9 mouse cellular contexts compared by ENCODE assay signal in the genomic region with DNA sequence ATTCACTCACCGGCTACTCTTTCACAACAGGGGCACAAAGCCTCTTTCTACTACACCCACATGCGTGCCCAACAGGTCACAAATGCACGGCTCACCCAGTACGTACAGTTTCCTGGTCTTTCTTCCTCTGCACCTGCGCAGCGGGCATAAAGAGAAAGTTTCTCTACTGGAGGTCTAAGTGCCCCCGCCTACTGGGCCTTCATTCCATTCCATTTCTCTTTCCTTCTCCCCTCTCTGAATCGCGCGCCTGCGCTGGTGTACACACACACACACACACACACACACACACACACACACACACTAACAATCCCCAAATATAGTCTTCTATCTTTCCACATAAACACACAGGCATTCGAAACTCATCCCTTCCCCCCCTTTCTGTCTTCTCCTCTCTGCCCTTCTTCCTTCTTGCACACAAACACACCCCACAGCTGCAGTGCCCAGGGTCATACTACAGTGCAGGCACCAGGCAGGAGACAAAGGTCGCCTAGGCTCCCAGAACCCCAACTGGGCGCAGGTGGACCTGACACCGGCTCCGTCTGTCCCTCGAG. TPM values are rescaled to one million over a fixed set of nuclear protein-coding genes. Genes with fewer than 3 reads are reported as not detected.
DNase-seq lines count a peak whose midpoint lies in the region; ATAC-seq and TF ChIP-seq lines count a peak whose summit lies in the region.
"Had no signal": no experiment of that assay in that cellular context is flagged by ENCODE, and none has a peak within 500 bp of the region (broad histone marks: within the 10 kb centered on the region; RNA-seq: fewer than 3 reads in every experiment).

No protein-coding gene starts in this region.

- H3K27me3 ChIP-seq in ES-Bruce4 (ENCODE audit: control insufficient read depth, insufficient read depth, low read length, poor library complexity, severe bottlenecking) = no peaks in the 10 kb centered on the region
- H3K27me3 ChIP-seq in forebrain, embryonic 13.5 days = no peaks in the 10 kb centered on the region
- H3K27me3 ChIP-seq in stomach, postnatal 0 days (ENCODE audit: control insufficient read depth, insufficient read depth, low read length) = no peaks in the 10 kb centered on the region

- WGBS in forebrain, embryonic 13.5 days = 8% methylated on average over 17 of the region's 17 CpGs
- 6% methylated on average over 16 of the region's 17 CpGs for whole genome bisulfite sequencing in stomach, postnatal 0 days

- no peak for TF ChIP-seq EP300 in ES-Bruce4 (IDR thresholded peaks at IDR 0.05; ENCODE audit: insufficient read depth, low read depth, low read length)
- TF ChIP-seq EP300 in stomach, postnatal 0 days (optimal IDR thresholded peaks at IDR 0.05) = no peak

- no peaks in the 10 kb centered on the region for H3K4me1 ChIP-seq in ES-Bruce4 (ENCODE audit: control insufficient read depth, insufficient read depth, low read length)
- peaks cover 48% of the 10 kb centered on the region for H3K4me1 ChIP-seq in forebrain, embryonic 13.5 days
- H3K4me1 ChIP-seq in stomach, postnatal 0 days (replicated peaks; ENCODE audit: control insufficient read depth, insufficient read depth) = peaks cover 11% of the 10 kb centered on the region

- H3K36me3 ChIP-seq in ES-Bruce4 (ENCODE audit: control insufficient read depth, insufficient read depth, low read length, poor library complexity, severe bottlenecking) = no peaks in the 10 kb centered on the region
- H3K36me3 ChIP-seq in forebrain, embryonic 13.5 days (ENCODE audit: poor library complexity, severe bottlenecking) = no peaks in the 10 kb centered on the region
- no peaks in the 10 kb centered on the region for H3K36me3 ChIP-seq in stomach, postnatal 0 days (ENCODE audit: control insufficient read depth, insufficient read depth, low read length)
- H3K36me3 ChIP-seq: G1E had no signal

- H3K9ac ChIP-seq in ES-Bruce4 (ENCODE audit: low read depth, poor library complexity, severe bottlenecking) = peak overlapping the region; percentile 66
- peak overlapping the region; percentile 56 for H3K9ac ChIP-seq in forebrain, embryonic 13.5 days
- H3K9ac ChIP-seq in stomach, postnatal 0 days (ENCODE audit: low read length) = peak overlapping the region; percentile 82

- no peak for TF ChIP-seq POLR2A in ES-Bruce4 (IDR thresholded peaks at IDR 0.05; ENCODE audit: insufficient read depth, low read length)

- peak overlapping the region; percentile 74 for H3K4me3 ChIP-seq in ES-Bruce4 (ENCODE audit: low read depth, low read length)
- peak overlapping the region; percentile 80 for H3K4me3 ChIP-seq in forebrain, embryonic 13.5 days
- H3K4me3 ChIP-seq in stomach, postnatal 0 days (ENCODE audit: low read depth, low read length) = peak overlapping the region; percentile 80

- no peak for TF ChIP-seq CTCF in ES-Bruce4 (IDR thresholded peaks at IDR 0.05; ENCODE audit: low read depth, low read length)
- TF ChIP-seq CTCF in stomach, postnatal 0 days (IDR thresholded peaks at IDR 0.05; ENCODE audit: low read depth) = no peak

- peak; percentile 41 for DNase-seq in embryo, embryonic 10 days (ENCODE audit: low spot score)
- no peak for DNase-seq in embryo, embryonic 9.5 days (ENCODE audit: extremely low spot score)
- DNase-seq in kidney, postnatal 25 days = peak; percentile 46 to 62
- peak; percentile 70 for DNase-seq in stomach, postnatal 0 days (ENCODE audit: low spot score)
- DNase-seq in yolk sac, embryonic 10.5 days (ENCODE audit: low spot score) = no peak

- peak; percentile 70 for ATAC-seq in forebrain, embryonic 13.5 days
- ATAC-seq in megakaryocyte progenitor cell, adult 5-6 weeks (replicated peaks; ENCODE audit: poor library complexity) = peak; percentile 59
- ATAC-seq in stomach, postnatal 0 days (ENCODE audit: low FRiP score, low TSS enrichment) = peak; percentile 77

- H3K4me2 ChIP-seq in forebrain, embryonic 13.5 days = peak overlapping the region; percentile 87
- H3K4me2 ChIP-seq in stomach, postnatal 0 days (replicated peaks; ENCODE audit: low read depth) = peak overlapping the region; percentile 72

- no peak overlapping the region for H3K27ac ChIP-seq in ES-Bruce4 (ENCODE audit: insufficient read depth, low read length)
- H3K27ac ChIP-seq in forebrain, embryonic 13.5 days = peak overlapping the region; percentile 40; the same call in 1 of the 2 replicates
- H3K27ac ChIP-seq in stomach, postnatal 0 days (replicated peaks) = peak overlapping the region; percentile 85

- no peaks in the 10 kb centered on the region for H3K9me3 ChIP-seq in ES-Bruce4 (replicated peaks; ENCODE audit: control insufficient read depth, insufficient read depth, low read length, poor library complexity, severe bottlenecking)
- H3K9me3 ChIP-seq in forebrain, embryonic 13.5 days (replicated peaks) = no peaks in the 10 kb centered on the region
- no peaks in the 10 kb centered on the region for H3K9me3 ChIP-seq in stomach, postnatal 0 days (ENCODE audit: control insufficient read depth, low read length)
- H3K9me3 ChIP-seq: G1E had no signal

RNA-seq across cellular contexts. Expression of a gene that starts 0.5 kb away (rescaled TPM):
- polyA plus RNA-seq in ES-Bruce4 (2011; ENCODE audit: insufficient read depth, insufficient read length, low read depth, missing spikeins) = 28.3 and 35.5 TPM in 2 replicates
- 10.8 and 12.9 TPM in 2 replicates for polyA plus RNA-seq in forebrain, embryonic 13.5 days (2015; fragmentation: Nextera tagmentation; extraction: Ambion mirVana)
- total RNA-seq in megakaryocyte progenitor cell, adult 5-6 weeks (2015) = 6.2 and 7.3 TPM in 2 replicates
- total RNA-seq in megakaryocyte progenitor cell, adult 5-6 weeks (2017) = 2.9 and 3.2 TPM in 2 replicates
- 22.9 and 29.8 TPM in 2 replicates for polyA plus RNA-seq in stomach, postnatal 0 days (2015; fragmentation: Nextera tagmentation; extraction: Ambion mirVana)

Comparison
In these comparisons a context has a peak if more than half of its experiments do, and no peak if none do; other contexts are left out.
1. DNase-seq: peak in embryo, embryonic 10 days (single experiment), kidney, postnatal 25 days (2 of 2) and stomach, postnatal 0 days (single experiment); none in embryo, embryonic 9.5 days (single experiment) and yolk sac, embryonic 10.5 days (single experiment).
2. Peak in every context shown above with its lines, with median percentiles within 50 percentile points of each other: H3K4me3 ChIP-seq, H3K9ac ChIP-seq and ATAC-seq.